Mouse (Mus musculus): ENCODE measurements at regions not wholly inside any gene's neighbourhood (a gene's known extent, or its start where the extent isn't known, plus 50 kb on each side); places are given as distances from the start of the nearest gene placed in this dataset.

DNA sequence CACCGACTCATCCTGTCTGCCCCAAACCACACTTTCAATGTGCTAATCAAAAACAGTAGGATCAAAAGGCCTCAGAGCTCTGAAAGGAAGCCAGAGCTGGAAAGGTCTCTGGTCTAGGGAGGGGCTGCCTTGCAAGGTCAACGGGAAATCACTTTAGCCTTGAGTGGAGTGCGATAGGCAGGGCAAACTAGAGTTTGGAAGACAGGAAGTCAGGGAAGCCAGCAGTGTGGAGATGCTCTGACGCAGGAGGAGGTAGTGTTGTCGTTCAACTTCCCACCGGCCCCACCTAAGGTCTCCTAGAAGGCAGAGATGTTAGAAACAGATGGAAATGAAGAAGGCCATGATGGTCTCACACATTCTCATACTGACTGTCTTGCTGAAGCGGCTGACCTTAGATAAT lies 52.0 kb upstream of the Trp53i11 start:
- no peak for ATAC-seq (replicated peaks; ENCODE audit: low read depth, poor library complexity, severe bottlenecking)

DNA sequence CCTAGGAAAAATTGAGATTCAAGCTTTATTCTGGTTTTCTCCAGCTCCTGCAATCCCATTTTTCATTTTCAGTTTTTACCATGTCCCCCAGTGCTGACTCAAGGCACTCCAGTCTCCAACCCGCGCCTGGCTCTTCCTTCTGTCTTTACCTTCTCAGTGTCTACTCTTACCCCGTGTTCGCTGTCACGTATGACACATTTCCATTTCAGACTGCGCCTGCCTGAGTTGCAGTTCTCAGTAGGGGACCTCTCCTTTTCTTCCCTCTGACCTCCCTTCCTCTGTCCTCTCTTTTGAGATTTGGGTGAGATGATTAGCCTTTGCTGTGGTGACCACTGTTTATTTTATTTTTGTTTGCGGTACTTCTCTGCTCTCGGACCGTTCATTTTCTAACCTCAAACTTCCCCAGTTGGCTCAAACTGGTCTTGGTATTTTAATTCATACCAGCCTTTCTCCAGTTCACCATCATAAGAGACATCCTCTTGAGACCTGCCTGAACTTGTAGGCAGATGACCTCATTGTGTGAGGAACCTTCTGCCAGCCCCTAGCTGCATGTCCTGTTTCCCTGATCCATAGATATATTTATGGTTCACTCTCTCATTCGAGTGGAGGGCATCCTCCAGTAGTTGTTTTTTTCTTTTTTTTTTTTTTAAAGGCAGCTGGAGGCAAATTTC lies 53.9 kb upstream of the Trp53i11 start:
- no peak for ATAC-seq (replicated peaks; ENCODE audit: low read depth, poor library complexity, severe bottlenecking)

DNA sequence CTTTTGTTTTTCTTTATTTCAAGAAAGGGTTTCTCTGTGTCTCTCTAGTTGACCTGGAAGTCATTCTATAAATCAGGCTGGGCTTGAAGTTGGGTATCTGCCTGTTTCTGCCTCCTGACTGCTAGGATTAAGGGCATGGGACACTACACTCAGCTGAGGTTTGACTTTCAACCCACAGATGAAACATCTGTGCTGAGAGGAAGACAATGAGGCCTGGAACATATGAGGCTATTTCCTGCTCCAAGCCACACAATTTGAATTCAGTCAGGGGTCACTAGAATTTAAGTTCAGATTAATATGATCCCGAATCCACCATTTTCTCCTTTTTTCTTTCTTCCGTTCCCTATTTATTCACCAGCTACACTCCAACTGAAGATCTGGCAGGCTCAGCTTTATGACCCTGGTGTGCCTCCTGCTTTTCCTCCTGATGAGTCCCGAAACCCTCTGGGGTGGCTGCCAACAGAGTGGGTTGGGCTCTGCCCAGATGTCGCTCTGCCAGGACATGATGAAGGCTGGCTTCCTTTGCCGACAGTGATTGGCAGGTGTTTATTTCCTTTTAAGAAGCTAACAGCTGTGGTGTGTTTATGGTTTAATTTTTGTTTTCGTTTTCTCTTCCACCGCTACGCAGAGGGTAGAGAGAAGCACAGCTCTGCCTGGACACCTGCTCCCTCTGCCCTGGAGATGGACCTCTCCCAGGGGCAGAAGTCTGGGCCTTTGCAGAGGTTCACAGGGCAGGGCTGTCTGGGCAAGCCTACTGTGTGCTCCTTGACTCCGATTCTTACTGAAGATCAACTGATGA lies 55.3 kb upstream of the Trp53i11 start:
- ATAC-seq (replicated peaks; ENCODE audit: low read depth, poor library complexity, severe bottlenecking) = peak; percentile 80

DNA sequence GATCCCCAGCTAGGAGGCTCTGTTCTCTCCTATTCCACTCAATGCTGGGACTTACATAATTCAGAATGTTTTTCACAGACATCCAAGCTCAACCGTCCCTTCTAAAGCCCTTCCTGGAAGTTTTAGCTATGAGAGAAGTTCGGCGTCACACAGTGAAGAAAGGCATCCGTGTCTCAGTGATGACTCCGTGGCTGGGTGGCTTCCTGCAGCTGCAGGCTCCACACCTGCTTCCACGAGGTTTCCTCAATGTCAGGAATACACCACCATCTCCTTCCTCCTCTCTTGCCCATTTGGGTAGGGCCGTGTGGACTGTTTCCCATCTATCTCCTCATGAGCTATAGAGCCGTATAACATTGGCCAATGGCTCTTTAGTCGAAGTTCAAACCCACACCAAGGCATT lies 56.1 kb upstream of the Trp53i11 start:
- no peak for ATAC-seq (replicated peaks; ENCODE audit: low read depth, poor library complexity, severe bottlenecking)

DNA sequence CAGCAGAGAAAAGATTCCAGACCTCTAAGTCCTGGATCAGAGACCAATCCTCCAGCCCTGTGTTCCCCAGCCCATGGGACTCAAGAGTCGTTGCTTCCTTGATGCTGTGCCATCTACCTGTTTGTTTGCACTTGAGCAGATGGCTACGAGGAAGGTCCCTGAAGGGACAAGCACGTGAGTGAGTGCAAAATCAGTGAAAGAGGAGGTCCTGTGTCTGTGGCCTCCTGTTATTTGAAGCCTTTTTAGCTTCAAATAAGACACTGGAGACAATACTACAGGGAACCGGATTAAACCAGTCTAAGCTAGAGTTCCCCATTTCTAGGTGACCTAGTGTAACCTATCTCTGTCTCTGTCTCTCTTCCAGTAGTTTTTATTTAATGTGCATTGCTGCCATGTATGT lies 58.2 kb upstream of the Trp53i11 start:
- ATAC-seq (replicated peaks; ENCODE audit: low read depth, poor library complexity, severe bottlenecking) = no peak

DNA sequence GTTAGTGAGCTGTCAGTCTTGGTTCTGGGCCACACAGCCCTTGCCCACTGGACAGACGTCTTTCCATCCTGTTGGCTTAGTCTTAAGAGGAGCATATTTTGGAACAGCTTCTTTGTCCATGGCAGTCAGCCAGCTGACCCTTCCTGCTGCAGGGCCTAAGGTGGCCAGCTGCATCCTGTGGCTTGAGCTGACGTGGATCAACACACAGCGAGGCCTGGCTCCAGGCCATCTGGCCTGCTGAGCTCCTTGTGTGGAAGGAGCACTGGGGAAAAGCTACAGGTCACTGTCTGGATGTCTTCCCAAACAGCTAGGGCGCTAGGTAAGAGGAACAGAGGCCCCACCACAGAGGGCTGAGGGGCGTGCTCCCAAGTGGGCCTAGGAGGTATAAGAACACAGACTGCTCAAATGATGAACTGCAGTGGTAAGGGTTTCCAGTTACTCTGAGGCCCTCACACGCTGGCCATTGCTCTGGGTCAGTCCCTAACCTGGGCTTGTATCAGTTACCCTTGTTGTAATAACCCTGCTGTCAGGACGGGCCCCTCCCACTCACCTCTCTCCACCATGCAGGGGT lies 60.7 kb upstream of the Trp53i11 start:
- ATAC-seq (replicated peaks; ENCODE audit: low read depth, poor library complexity, severe bottlenecking) = no peak

DNA sequence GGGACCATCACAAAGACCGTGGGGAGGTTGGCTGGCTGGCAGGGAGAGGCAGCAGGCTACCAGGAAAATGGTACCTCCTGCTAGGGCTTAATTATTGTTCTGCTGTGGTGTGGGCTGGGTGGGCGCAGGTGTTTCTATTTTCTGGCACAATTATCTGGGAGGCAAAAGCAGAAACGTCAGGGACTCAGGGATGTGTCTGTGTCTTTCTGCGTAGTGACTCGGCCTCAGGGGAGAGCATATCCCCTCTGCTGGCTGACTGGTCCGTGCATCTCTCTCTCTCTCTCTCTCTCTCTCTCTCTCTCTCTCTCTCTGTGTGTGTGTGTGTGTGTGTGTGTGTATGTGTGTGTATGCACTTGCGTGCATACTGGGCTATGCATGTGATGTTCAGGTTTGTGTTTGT lies 61.2 kb upstream of the Trp53i11 start:
- no peak for ATAC-seq (replicated peaks; ENCODE audit: low read depth, poor library complexity, severe bottlenecking)

DNA sequence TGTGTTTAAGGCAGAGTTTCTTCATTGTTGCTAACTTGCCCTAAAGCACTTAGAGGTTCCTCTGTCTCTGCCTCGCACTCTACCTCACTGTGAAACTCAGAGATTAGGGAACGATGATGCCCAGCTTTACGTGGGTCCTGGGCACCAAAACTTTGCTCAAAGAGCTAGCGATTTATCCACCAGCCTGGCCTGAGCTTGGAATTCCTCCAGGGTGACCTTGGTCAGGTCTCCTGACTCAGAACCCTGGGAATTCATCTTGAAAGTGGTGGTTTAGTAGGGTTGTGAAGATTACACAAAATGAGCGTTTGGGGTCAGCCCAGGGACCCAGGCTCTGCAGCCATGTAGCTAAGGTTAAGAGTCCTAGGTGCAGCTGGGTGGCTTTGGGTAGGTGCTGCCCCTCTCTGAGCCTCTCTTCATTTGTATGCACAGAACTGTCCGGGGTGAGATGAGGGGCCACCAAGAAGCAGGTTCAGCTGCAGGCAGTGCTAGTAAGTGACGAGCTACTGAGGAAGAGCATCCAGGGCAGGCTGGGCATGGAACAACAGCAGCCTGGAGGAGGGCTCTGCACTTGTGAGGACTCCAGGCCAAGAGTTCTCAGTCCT lies 62.4 kb upstream of the Trp53i11 start:
- no peak for ATAC-seq (replicated peaks; ENCODE audit: low read depth, poor library complexity, severe bottlenecking)

DNA sequence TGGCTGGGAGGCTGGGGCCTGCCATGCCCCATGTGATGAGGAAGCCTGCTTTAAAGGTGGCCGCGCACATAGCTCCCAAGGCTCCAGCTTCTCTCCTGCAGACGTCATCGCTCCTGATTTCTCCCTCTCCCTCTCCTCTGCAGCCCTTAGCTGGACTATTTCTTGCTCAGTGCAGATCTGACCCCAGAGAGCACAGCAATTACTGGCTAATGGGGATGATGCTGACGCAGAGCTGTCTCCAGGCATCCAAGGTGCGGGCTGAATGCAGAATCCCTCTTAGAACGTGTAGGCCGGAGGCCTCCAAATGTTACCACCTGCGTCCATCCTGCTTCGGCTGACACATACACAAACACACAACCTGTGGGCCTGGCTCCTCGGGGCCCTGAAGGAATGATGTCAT lies 63.5 kb upstream of the Trp53i11 start:
- ATAC-seq (replicated peaks; ENCODE audit: low read depth, poor library complexity, severe bottlenecking) = no peak

DNA sequence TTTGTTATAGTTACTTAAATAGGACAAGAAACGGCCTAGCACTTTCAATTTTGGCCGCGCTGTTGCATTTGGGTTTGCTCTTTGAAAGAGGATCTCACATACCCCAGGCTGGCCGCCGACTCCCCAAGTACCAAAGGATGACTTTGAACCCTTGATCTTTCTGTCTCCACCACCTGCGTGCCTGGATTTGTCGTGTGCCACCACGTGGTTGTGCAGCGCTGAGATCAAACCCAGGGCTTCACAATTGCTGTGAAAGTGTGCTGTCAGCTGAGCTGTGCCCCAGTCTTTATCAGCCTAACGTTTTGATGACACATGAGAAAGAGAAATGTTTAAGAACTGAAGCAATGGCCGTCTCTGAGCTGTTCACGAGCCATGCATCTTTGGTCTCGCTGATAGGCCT lies 67.0 kb upstream of the Trp53i11 start:
- ATAC-seq (replicated peaks; ENCODE audit: low read depth, poor library complexity, severe bottlenecking) = no peak

DNA sequence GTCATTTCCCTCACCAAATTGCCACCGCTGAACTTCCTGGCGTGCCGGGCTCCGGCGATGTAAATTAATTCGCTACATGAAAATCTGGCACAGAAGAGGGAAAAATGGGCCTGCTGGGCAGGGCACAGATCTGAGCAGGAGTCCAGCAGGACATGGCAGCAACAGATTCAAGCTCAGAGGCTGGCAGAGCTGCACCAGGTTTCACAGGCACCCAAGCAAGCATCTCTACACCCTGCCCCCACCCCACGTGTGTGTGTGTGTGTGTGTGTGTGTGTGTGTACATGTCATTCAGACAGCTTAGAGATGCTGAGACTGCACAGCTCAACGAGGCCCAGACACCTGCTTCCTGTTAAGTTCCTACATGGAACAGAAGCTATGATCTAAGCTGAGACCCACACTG lies 68.3 kb upstream of the Trp53i11 start:
- ATAC-seq (replicated peaks; ENCODE audit: low read depth, poor library complexity, severe bottlenecking) = no peak

DNA sequence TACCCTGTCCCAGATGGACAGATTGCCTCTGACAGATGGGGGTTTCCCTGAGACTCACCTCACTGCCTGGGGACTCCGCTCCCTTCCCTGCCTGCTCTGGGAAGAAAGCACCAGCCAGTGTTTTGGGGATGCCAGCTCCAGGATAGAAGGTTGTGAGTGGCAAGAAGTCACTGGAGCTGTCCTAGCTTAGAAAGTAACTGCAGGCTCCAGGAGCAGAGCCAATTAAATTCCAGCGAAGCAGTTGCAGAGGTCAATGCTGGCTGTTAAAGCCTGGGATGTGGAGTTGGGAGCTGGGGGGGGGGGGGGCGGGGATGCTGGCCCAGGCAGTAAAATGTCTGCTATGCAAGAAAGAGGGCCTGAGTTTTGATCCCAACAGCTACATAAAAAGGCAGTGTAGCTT lies 69.3 kb upstream of the Prdm11 start:
- no peak for ATAC-seq (replicated peaks; ENCODE audit: low read depth, poor library complexity, severe bottlenecking)

DNA sequence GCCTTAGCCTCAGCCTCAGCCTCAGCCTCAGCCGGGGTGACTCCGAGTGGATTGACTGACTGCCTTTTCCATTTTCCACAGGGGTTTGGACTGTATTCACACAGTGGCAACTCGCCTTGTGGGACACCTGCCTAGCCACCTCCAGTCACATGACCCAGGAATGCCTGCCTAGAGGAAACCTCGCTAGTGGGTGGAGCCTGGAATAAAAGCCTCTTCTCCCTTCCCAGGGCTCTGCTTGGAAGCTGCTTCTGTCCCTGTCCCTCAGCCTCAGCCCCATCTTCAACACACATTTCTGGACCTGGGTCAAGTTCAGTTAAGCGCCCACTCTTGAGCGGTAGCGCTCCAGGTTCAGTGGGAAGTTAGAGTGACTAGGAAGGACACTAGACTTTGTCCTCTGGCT lies 68.0 kb upstream of the Prdm11 start:
- no peak for ATAC-seq (replicated peaks; ENCODE audit: low read depth, poor library complexity, severe bottlenecking)

DNA sequence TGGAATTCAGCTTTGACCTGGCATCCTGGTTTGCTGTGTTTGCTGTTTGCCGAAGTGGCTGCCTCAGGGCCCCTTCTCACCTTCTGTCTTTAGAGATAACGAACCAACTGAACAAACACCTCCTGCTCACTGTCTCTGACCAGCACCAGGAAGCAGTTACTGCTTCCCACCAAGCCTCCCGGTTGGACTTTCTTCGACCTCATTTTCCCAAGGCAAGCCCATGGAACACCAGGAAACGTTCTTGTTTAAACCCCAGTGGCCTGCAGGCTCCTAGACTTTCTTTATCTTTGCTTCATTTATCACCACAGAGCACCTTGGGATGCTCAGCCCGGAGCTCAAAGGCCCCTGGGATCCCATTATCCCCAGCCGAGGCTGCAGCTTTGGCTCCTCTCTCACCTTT lies 66.4 kb upstream of the Prdm11 start:
- no peak for ATAC-seq (replicated peaks; ENCODE audit: low read depth, poor library complexity, severe bottlenecking)

DNA sequence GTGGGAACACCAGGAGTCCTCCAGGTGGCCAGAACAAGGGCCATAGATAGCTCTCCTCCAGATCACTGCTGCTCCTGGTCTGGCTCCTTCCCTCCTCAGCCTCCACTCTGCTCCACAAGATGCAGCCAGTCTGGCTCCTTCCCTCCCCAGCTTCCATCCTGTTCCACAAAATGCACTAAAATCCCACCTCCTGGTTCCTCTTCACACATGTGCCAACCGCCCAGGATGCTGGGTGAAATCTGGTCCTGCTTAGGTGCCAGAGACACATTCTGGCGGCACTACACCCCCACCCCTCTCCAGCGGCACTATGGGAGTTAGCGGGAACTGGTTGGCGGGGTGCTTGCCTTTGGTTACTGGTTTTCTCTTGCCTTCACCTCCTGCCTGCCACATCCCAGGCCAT lies 64.9 kb upstream of the Prdm11 start:
- no peak for ATAC-seq (replicated peaks; ENCODE audit: low read depth, poor library complexity, severe bottlenecking)

DNA sequence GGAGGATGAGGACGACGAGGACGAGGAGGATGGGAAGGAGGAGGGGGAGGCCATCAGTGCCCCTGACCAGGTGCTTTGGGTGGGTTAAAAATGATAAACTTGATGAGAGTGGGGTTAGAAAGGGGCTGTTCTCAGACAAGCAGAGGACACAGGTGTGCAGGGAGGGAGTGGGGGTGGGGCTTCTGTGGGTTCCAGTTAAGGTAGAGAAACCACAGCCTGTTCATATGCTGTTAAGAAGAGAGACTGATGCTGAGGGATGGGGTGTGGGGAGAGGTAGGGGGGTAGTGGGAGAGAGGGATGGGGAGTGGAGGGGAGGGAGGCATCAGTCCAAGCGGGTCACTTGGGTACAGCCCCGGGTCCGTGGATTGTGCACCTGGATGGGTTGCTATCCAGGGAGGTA lies 60.6 kb upstream of the Prdm11 start:
- no peak for ATAC-seq (replicated peaks; ENCODE audit: low read depth, poor library complexity, severe bottlenecking)

DNA sequence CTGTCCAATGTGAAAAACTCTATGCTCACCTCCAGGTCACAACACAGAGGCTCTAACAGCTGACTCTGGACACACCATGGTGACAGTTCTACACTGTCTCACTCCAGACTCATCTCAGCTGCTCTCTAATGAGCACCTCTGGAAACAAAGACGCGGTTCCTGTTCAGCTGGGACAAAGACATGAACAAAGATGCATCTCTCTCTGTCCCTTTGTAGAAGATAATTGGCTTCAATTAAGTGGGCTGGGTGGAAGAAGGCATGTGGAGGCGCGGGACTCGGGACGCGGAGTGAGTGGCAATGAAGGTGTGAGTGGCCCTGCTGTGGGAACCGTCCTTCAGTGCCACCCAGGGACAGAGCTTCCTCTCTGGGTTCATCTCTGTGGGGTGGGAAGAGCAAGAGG lies 56.0 kb upstream of the Prdm11 start:
- no peak for ATAC-seq (replicated peaks; ENCODE audit: low read depth, poor library complexity, severe bottlenecking)

DNA sequence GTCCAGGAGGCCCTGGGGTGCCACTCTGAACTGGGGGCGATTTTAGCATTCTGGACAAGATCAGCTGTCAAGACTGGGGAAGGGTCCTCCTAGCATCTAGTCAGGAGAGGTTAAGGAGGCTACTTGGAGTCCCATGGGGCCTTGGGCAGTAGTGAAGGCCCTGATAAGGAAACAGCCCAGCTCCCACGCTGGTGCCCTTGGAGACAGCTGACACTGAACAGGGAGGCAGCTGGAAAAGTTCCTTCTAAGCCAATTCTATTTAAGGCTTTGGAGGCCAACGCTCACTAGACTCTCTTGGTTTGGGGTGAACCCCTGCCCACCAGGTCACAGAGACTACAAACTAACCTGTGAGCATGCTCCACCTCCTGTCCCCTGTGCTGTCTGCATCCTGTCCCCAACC lies 53.8 kb upstream of the Prdm11 start:
- ATAC-seq (replicated peaks; ENCODE audit: low read depth, poor library complexity, severe bottlenecking) = no peak

DNA sequence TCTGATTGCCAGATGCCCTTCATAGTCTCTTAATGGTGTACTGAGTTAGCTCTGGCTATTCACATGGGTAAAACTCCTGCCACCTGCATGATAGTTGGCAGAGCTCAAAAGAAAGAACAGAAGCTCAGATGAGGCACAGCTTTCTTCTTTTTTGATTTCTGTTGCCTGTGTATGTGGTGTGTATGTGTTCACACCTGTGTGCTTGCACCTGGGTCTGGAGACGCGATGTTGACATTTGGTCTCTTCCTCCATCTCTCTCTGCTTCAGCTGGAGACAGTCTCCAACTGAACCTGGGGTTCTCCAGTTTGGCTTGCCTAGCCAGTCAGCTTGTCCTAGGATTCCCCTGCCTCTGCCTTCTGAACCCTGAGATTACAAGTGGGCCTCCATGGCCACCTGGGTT lies 51.0 kb upstream of the Prdm11 start:
- ATAC-seq (replicated peaks; ENCODE audit: low read depth, poor library complexity, severe bottlenecking) = no peak

DNA sequence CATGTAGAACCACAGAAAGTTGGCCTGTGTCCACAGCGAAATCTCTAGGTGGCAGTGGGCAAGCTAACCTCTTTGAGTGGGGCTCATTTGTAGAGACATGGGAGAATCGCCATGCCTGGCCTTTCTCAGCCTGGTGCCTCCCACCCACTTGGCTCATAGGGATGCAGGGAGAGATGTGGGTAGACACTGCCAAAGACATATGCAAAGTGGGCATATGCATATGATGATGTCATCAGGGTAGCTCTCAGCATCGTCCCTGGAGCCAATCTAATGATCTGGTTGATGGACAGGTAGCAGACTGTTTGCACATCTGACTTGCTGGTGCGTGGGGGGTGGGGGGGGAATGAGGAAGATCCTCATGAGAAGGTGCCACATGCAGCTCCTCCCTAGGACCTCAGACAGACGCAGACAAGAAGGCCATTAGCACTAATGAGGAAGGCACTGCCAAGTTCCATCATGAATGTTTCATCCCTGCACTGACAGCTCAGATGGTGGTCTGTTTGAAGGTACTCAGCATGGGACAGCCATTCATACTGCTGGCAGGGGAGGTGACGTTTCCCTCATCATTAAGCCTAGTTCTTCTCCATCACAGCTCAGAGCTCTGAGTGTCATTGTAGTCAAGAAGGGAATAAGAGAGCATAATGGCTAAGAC lies 50.2 kb upstream of the Prdm11 start:
- no peak for ATAC-seq (replicated peaks; ENCODE audit: low read depth, poor library complexity, severe bottlenecking)
